In the genomic region with DNA sequence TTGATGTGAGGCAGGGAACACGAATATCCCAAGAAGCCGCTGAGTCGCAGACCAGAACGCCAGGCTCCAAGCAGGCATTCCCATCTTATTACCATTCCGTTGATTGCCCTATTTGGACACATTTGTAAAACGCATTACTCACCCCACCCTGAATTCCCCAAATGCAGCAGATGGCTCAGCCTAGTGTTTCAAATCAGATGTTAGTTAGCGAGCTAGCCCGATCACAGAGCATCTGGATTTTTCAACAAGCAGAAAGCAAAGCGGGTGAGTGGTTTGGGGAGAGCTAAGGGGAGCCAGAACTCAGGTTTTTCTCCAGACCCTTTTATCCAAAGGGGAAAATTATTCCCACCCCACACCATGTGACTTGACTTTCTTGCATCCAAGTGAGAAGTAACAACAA, we compare ENCODE assay signal across 11 mouse cellular contexts.
DNase-seq lines count a peak whose midpoint lies in the region; ATAC-seq lines count a peak whose summit lies in the region.
"Had no signal": no experiment of that assay in that cellular context is flagged by ENCODE, and none has a peak within 500 bp of the region (broad histone marks: within the 10 kb centered on the region; RNA-seq: fewer than 3 reads in every experiment).

No protein-coding gene starts in this region.

- no peaks in the 10 kb centered on the region for H3K9me3 ChIP-seq in hindbrain, embryonic 15.5 days
- no peaks in the 10 kb centered on the region for H3K9me3 ChIP-seq in hindbrain, embryonic 13.5 days
- H3K9me3 ChIP-seq in heart, embryonic 11.5 days (replicated peaks; ENCODE audit: control insufficient read depth, low read length): no peaks in the 10 kb centered on the region

- no peak overlapping the region for H3K9ac ChIP-seq in hindbrain, embryonic 15.5 days
- H3K9ac ChIP-seq in hindbrain, embryonic 13.5 days: no peak overlapping the region
- H3K9ac ChIP-seq in heart, embryonic 11.5 days (ENCODE audit: low read depth, low read length): no peak overlapping the region
- H3K9ac ChIP-seq: liver, embryonic 13.5 days had no signal

- ATAC-seq in hindbrain, embryonic 15.5 days (ENCODE audit: low FRiP score, low read depth): peak; percentile 66
- no peak for ATAC-seq in hindbrain, embryonic 13.5 days (ENCODE audit: low FRiP score)
- ATAC-seq in activated CD4-positive, CD25-positive, alpha-beta regulatory T cell, adult 4 months: no peak
- no peak for ATAC-seq in heart, embryonic 11.5 days (replicated peaks; ENCODE audit: insufficient number of reproducible peaks, low FRiP score, low TSS enrichment)

- WGBS in hindbrain, embryonic 15.5 days: 53% methylated on average over 9 of the region's 9 CpGs
- 75% methylated on average over 9 of the region's 9 CpGs for WGBS in hindbrain, embryonic 13.5 days
- 85% methylated on average over 9 of the region's 9 CpGs for WGBS in heart, embryonic 11.5 days (ENCODE audit: insufficient replicate concordance)

- no peaks in the 10 kb centered on the region for H3K4me1 ChIP-seq in hindbrain, embryonic 15.5 days (replicated peaks)
- H3K4me1 ChIP-seq in hindbrain, embryonic 13.5 days (replicated peaks): no peaks in the 10 kb centered on the region
- no peaks in the 10 kb centered on the region for H3K4me1 ChIP-seq in heart, embryonic 11.5 days (ENCODE audit: control insufficient read depth, insufficient read depth, low read length)
- H3K4me1 ChIP-seq: liver, embryonic 13.5 days had no signal

- no peak overlapping the region for H3K27ac ChIP-seq in hindbrain, embryonic 15.5 days (replicated peaks)
- H3K27ac ChIP-seq in hindbrain, embryonic 13.5 days: no peak overlapping the region
- H3K27ac ChIP-seq in heart, embryonic 11.5 days (ENCODE audit: low read depth, low read length): no peak overlapping the region
- H3K27ac ChIP-seq: liver, embryonic 13.5 days; stomach, postnatal 0 days had no signal

- H3K36me3 ChIP-seq in hindbrain, embryonic 15.5 days: no peaks in the 10 kb centered on the region
- no peaks in the 10 kb centered on the region for H3K36me3 ChIP-seq in hindbrain, embryonic 13.5 days
- no peaks in the 10 kb centered on the region for H3K36me3 ChIP-seq in heart, embryonic 11.5 days (ENCODE audit: control insufficient read depth, insufficient read depth, low read length)
- H3K36me3 ChIP-seq: liver, embryonic 13.5 days had no signal

- H3K27me3 ChIP-seq in hindbrain, embryonic 15.5 days: no peaks in the 10 kb centered on the region
- no peaks in the 10 kb centered on the region for H3K27me3 ChIP-seq in hindbrain, embryonic 13.5 days
- no peaks in the 10 kb centered on the region for H3K27me3 ChIP-seq in heart, embryonic 11.5 days (ENCODE audit: control insufficient read depth, insufficient read depth, low read length)
- H3K27me3 ChIP-seq: liver, embryonic 13.5 days had no signal

- no peak overlapping the region for H3K4me3 ChIP-seq in hindbrain, embryonic 15.5 days
- H3K4me3 ChIP-seq in hindbrain, embryonic 13.5 days: no peak overlapping the region
- H3K4me3 ChIP-seq in heart, embryonic 11.5 days (ENCODE audit: low read depth, low read length): no peak overlapping the region
- H3K4me3 ChIP-seq: liver, embryonic 13.5 days had no signal

- DNase-seq in Muller cell, postnatal 12 days (ENCODE audit: inconsistent ontology term): peak; percentile 19
- DNase-seq in brain, adult 2 months (ENCODE audit: low read depth, low spot score): peak; percentile 71
- peak; percentile 70 for DNase-seq in layer of hippocampus, adult 9-11 months
- DNase-seq: heart, adult 18-20 months; kidney, postnatal 36 days; liver, embryonic 13.5 days had no signal

- H3K4me2 ChIP-seq in hindbrain, embryonic 15.5 days: no peak overlapping the region
- H3K4me2 ChIP-seq in hindbrain, embryonic 13.5 days: no peak overlapping the region
- no peak overlapping the region for H3K4me2 ChIP-seq in heart, embryonic 11.5 days
- H3K4me2 ChIP-seq: liver, embryonic 13.5 days had no signal

Comparison
In these comparisons a context has a peak if more than half of its experiments do, and no peak if none do; other contexts are left out.
1. DNase-seq: peak in every context shown above with its lines; median percentile 71 in brain, adult 2 months; 70 in layer of hippocampus, adult 9-11 months; 19 in Muller cell, postnatal 12 days.